Mouse (Mus musculus): ENCODE results near the gene Phox2b.

The Phox2b gene

DNA sequence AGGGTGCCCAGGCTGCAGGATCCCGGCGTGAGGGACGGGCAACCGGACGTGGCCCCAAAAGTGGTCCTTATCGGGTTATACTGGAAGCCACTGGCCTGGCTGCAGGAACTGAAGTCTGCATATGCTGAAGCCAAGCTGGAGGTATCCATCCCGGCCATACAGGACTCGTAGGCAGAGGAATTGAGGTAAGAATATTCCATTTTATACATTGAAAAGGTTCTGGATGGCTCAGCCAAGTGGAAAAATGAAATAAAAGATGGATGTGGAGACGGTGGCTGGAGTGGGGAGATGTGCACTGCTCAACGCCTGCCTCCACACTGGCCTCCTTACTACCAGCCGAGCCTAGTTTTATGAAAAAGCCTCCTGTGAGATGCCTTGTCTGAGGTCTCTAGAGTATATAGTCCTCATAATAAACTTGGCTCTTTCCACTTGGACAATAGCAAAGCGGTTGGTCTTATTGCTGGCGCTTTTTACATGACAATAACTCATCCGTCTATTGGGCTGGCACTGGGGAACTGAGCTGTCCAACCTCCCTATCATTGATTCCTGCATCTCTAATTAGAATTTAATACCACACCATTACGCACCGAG, at the start of gene Phox2b:
Gene Phox2b, minus strand, starts transcription at position 569 of the 591 bp plus-strand sequence.
- no peak for DNase-seq (ENCODE audit: low spot score in 2 of 2)

DNA sequence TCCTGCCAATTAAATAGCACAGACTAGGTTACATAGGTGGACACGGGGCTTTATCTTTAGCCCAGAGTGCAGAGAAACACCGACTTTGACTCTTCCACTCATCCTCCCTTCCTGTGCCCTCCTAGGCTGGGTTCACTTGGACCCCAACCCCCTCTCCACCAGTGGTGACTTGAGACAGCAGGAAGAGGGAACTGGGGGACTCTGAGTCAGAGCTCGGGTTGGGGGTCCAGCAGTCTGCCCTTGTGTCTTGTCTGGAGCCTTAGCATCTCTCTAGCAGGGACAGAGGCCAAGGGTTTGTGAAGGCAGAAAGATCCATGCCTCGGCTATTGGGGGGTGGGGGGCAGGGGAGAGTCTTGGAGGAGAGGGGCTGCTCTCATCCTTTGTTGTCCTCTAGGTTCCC, 43.5 kb upstream of the Phox2b start:
- no peak for DNase-seq (ENCODE audit: low spot score in 2 of 2)

DNA sequence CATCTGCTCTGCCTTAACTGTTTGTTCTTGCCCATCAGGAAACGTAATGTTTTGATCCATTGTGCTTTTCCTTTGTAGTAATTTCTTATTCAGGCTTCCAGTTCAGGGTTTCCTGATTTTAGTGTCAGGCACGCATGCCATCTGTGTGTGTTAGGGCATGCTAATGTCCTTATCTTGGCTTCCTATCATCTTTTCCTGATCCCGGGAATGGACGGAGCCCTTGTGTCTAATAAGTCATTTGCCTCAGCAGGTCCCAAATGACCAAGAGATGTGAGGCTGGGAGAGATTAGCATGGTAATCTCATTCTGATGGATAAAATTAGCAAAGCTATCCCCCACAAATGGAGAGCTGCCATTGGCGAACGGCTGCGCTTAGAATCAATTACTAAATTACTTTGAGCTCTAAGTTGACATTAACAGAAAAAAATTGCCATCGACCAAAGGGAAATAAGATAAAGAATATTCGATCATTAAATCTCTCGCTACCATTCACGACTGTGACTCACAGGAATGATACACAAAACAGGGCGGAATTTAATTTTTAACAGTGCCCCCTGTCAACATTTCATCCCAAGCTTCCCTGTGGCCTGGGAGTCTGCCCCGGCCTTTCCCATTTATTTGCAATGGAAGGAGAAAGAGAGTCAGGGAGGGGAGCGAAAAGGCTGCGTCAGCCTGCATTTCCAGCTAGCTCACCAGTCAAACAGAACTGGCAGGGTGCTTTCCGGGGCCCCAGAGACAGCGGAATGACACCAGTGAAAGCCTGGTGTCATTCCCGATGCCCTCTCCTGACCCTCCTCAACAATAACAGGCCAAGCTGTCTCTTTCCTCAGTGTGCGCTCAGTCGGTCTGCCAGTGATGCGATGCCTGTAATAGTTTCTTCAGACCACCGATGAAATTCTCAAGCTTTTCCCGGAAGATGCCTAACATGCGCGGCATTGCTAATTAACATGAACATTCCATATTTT, 40.2 kb upstream of the Phox2b start:
- no peak for DNase-seq (ENCODE audit: low spot score in 2 of 2)

DNA sequence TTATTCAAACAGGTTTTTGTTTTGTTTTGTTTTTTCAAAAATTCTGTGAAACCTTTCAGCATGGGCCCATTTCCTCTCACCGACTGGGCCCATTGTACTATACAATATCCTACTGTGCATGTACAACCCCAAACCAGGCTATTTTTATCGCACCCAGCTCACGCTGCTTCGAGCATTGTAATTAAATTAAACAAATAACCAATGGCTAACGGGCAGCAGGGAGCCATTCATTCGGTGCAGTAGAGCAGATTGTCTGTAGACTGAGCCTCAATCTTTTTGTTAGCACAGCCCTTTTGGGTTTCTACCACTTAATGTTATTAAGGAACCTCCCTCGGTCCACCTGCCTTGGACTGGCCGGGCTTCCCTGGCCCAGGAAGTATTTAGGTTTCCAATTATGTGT, 39.5 kb upstream of the Phox2b start:
- DNase-seq (ENCODE audit: low spot score in 2 of 2), result no peak

DNA sequence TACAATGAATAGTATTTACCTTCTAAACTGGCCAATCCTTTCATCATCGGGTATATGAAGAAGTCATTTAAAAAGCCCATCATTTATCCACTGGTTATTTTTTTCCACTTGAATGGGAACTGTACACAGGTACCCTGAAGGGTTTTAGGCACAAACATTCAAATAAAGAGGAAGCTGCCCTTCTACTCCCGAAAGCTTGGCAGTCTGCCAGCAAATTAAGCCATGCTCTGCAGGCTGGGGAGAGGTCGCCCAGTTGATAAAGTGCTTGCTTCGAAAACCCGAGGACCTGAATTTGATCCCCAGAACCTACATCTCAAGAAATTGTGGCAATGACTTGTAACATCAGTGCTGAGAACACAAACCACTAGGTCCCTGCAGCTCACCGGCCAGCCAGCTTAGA, 35.6 kb upstream of the Phox2b start:
- DNase-seq (ENCODE audit: low spot score in 2 of 2), result no peak

DNA sequence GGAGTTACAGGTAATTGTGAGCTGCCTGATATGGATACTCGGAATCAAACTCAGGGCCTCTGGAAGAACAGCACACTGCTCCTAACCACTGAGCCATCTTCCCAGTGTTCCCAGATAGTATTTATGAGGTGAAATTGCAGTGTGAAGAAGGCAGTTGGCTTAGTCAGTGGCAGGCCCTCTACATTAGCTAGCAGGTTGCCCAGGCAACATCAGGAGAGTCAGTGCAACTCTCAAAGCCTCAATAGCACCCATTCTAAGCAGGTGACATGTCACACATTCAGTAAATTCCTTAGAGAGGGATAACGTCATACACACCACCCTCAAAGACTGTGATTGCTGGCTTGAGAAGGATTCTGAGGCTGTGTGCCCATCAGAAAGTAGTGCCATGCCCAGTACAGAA, 32.6 kb upstream of the Phox2b start:
- DNase-seq (ENCODE audit: low spot score in 2 of 2), result no peak

DNA sequence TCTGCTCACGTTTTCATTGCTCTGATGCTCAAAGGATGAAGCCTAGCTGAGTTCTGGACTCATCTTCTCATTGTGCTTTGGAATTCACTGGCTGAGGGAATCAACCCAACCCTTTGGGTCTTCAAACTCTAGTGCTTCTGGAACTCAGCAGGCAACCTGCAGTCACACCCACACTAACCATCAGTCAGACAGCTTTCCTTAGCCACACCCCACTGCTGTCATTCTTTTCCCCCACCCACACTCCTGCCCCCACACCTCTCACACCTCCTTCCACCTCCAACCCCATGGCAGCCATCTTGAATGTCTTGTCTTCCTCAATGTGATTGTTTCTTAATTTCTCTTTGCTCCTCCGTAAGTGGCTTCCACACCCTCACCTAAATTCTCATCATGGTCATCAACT, 7.2 kb upstream of the Phox2b start:
- no peak for DNase-seq (ENCODE audit: low spot score in 2 of 2)

DNA sequence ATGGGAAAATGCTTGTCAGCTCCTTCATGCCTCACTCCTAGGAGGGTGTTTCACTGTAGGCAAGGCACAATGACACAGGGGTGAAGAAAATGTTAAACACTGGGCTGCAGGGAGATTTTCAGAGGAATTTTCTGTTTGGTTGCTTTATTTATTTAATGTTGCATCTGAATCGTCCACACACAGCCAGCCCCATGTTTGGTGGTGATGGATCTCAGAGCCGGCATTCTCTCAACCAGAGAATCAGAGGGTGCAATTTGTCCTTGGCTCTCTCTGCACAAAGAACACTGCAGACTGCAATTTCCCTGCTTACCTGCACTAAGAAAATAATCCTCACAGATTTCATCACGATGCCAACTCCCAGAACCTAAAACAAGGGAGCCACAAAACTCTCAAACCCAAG, 3.9 kb upstream of the Phox2b start:
- no peak for DNase-seq (ENCODE audit: low spot score in 2 of 2)

DNA sequence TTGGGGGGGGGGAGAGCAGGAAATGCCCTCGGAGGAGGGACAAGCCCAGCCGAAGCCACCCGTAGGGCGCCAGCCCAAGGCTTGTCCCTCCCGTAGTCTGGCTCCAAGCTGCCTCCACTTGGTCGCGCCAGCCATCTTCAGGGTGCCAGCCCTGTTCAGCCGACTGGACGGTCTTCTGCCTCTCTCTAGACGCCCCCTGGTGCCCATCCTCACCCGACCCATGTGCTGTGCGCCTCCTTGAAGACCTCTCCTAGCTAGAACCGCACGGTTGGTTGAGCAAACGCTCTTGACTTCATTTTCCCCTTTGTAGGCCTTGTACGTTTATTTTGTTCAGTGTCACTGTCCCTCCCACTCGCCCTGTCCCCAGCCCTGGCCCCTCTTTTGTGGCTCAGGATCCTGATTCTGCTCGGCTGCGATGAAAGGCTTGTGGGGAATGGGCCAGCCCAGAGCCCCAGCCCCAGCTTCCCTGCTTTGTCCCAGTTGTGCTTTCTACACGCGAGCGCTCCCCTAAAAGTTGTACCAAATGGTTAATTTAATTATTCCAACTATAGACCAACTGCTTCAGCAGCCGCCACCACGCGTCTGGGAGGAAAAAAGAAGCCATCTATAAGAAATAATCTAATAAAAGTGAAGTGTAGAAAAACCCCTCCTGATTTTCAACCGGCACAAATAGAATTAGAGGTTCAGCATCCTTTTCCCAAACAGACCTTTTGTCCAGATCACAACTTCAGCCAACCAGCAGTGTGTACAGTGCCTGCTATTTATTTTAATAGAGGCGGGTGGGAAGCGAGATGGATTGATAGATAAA, 2.9 kb upstream of the Phox2b start:
- DNase-seq (ENCODE audit: low spot score in 2 of 2), result no peak

DNA sequence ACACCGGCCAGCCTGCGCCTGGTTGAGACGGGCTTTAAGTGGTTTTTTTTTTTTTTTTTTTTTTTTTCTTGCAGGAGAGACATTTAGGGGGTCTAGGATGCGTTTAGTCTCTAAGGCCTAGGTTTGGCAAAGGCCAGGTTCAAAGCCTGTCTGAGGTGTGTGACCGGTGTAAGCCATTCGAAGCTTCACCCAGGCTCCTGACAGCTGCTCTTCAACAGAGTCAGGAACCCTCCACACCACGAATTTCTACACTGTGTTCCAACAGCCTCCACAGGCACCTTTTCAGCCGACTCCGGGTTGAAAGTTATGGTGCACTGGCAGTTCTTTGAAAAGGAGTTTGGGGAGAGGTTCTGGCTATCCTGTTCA, 2.3 kb upstream of the Phox2b start:
- no peak for DNase-seq (ENCODE audit: low spot score in 2 of 2)

DNA sequence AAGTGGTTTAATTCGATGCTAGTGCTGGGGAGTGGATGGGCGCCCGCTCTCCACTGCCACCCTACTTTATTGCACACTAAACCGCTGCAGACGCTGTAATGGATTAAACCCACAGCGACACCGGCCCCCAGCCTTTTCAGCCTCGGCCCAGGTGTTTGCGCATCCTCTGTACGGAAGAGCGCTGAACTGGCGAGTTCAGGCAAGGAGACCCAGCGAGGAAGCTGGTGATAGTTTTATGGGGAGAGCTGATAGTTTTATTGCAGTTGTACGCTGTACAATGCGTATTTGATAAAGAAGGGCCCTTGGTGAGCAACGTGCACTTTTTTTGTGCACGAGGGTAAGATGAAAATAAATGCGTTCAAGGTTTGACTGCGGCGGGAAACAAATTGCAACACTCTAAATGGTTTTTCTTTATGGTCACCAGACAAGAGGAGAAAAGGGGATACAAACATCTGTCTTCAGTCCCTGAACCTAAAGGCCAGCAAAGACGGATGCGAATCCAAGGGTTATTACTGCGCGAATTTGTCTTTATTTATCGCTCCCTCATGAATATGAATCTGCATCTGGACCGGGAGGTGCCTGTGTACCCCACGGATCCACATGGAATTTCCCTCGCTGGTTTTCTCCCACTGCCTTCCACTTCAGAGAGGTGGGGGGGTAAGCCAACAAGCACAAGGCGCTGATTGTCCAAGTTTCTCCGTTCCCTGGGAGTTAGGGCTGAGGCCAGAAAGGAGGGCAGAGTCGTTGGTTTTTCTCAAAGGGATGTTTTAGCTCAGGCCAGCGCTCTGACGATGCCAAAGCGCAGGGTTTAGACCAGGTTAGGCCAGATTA, 1.7 kb upstream of the Phox2b start:
- DNase-seq (ENCODE audit: low spot score in 2 of 2), result no peak

DNA sequence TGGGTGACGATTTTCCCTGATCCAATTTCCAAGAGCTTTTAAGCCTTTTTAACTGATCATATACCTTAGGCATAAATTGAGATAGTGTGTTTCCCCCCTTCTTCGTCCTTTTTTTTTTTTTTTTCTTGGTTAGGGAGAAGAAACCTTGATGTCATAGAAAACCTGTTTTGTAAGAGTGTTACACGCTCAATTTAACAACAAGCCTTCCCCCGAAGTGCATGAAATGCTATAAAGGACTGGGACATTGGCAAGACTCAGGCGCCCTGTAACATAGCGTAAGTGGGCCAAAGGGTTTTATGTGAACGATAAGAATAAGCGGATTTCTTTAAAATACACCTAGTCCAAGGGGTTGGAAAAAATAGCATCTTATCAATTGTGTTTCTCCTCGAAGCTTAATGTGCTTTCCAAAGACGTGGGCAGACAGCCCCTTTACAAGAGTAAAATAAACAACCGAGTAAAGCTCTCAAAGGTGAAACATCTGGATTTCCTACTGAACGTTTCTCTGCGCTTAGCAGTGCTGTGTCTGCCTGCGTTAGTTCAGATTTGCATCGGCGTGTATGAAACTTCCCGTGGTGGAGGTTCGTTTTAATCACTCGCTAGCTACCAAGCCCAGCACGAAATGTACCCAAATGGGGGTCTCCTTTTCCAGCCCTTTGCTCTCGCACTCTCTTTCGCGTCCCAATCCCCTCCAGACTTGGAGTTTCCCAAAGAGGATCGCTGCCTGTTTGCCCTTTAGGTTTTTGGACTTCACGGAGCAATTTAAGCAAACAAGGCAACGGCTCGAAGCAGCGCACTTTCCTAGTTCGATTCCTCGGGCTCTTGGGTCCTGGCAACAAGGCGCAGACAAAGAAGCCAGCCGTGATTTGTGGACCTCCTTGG, 531 bp upstream of the Phox2b start:
- no peak for DNase-seq (ENCODE audit: low spot score in 2 of 2)

DNA sequence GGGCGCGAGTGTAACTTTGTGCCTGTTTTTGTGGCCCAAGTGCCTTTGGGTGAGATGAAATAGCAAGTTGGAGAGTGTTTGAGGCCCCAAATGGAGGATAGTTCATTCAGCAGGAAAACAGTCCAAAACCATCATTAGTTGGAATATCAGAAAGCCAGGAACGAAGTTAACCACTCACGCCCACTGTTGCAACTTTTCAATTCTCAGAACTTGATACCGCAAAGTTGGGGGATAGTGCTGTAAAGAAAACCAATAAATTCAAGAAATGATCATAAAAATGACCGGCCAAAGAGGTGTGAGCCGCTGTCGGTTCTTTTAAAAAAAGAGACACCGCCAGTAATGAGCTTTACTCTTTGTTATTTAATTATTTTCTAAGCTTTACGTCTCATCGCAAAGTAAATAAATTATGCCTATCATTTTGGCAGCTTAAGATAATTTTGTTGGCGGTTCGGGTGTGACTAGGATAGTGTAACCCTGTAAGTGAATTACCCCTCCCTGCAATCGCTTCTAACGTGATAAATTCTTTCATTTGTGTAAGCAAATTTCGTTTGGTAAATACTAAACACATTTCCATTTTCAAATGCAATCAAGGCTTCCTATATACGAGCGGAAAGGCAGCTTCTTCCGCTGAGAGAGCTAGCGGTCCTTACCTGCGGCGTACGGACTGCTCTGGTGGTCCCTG, 909 bp downstream of the Phox2b start:
- DNase-seq (ENCODE audit: low spot score in 2 of 2), result no peak

DNA sequence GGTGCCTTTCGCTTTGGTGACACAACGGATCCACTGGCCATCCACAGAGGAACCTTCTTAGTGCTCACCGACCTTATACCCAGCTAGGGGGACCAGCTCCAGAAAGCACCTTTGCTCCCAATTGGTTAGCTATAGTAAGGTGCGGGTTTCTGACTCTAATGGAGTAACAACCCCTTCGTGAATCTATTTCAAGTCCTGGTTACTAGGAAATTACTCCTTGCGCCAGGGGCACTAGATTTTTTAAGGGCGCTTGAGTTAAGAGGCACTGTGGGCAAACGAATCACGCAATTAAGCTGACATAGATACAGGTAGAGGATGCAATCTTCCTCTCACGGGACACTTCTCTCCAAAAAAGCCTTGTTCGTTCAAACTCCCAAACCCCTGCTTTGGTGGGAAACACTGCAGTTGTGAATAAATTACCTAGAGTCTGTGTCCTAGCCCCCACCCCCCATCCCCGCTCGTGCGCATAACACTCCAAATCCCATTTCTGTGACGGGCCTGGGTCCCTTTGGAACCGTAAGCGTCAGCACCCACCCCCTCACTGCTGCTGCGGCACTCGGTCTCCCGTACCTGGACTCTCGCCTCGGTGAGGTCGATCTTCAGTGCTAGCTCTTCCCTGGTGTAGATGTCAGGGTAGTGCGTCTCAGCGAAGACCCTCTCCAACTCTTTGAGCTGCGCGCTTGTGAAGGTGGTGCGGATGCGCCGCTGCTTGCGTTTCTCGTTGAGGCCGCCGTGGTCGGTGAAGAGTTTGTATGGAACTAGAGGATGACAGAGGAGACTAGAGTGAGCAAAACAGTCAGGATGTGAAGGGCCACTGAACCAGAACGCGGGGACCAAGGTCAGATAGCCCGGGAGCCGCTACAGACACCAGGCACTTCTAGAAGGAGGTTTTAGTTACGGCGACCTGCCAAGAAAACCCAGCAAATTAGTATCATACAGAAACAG, 1.7 kb downstream of the Phox2b start:
- peak in 1 of 2 experiments; percentile 14 for DNase-seq (ENCODE audit: low spot score in 2 of 2)

DNA sequence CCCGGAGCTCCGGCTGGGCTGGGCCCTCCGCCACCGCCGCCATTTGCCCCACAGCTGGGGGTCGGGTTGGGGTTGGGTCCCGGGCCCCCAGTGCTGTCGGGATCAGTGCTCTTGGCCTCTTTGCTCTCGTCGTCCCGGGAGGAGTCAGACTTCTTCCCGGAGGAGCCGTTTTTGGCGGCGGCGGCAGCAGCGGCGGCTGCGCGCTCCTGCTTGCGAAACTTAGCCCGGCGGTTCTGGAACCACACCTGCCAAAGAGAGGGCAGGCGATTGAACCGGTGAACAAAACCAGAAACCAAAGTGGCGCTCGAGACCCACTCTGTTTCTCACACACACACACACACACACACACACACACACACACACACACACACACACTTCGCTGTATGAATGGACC, 2.7 kb downstream of the Phox2b start:
- DNase-seq (ENCODE audit: low spot score in 2 of 2), result peak; percentile 15 to 24

DNA sequence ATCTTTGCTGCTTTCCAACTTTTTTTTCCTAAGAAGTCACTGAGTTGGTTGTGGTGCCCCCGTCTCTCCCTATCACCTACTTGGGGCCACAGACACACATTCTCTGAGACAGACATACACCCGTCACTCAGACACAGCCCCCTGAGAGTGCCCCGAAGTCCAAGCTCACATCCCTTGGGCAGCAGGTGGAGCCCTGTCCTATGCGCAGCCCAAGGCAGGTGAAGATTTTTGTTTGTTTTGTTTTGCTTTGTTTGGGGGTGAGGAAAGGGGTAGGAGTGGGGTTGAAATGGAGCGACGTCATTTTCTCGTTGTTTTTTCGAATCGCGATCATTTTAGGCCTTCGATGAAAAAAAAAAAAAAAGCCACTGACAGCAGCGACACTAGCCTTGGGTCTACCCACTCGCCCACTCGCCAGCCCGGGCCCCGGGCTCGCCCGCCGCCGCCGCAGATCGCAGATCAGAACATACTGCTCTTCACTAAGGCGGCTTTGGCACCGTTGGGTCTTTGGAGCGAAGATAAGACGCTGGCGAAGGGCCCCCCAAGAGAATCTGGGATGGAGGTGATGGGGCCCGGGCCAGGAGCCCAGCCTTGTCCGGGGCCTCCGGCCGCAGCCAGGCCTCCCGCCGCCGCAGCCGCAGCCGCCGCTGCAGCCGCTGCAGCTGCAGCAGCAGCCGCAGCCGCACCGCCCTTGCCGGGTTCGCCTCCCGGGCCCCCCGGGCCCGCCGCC, 3.3 kb downstream of the Phox2b start:
- DNase-seq (ENCODE audit: low spot score in 2 of 2), result peak in 1 of 2 experiments; percentile 18

DNA sequence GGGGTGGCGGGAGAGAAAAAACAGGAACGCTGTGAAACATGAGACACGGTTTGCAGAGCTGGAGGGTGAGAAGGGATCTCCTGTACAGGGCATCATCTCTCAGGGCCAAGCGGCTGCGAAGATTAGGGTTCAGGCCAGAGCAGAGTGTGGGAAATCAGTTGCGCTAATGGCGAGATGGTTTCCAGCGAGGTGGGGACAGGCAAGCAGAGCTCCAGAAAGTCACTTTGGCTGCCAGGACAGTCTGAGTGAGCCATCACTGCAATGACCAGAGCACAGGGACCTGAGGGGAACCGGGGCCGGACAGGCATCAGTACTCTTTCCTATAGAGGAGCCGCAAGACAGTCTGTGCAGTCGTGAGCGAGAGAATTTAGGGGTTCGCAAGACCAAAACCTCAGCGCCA, 3.9 kb downstream of the Phox2b start:
- DNase-seq (ENCODE audit: low spot score in 2 of 2), result peak in 1 of 2 experiments; percentile 13

DNA sequence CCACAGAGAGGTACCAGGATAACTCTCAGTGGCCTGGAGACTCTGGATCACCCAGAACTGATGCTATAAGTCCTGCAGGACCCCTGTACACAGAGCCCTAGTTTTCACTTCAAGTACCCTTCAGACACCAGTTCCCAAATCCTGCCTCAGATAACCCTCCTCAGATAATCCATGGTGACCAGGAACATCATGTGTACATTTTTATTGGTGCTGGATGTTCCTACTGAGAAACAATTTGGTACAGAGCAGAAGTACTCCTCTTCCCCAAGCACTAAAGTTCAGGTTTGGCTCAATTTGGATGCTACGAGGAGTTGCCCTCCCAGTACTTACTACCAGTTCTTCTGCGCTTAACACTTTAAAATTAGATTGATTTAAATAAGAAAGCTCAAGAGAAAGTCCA, 5.1 kb downstream of the Phox2b start:
- no peak for DNase-seq (ENCODE audit: low spot score in 2 of 2)

All from urinary bladder, adult 18-20 months (tissue).